Mouse (Mus musculus) erythroblast, embryonic 14.5 days (primary cell): ENCODE measurements around the gene Coq8a. TPM values are rescaled to one million over a fixed set of nuclear protein-coding genes. Genes with fewer than 3 reads are reported as not detected.

Source experiments
- H3K27me3 ChIP-seq: 2 replicates; pipeline ENCODE4 v1.6.1; 2012; ENCODE audit warnings: inconsistent platforms; ENCODE audit not compliant: control insufficient read depth
- H3K36me3 ChIP-seq: 2 replicates; pipeline ENCODE4 v1.6.1; 2012; ENCODE audit warnings: mild to moderate bottlenecking, inconsistent platforms; ENCODE audit not compliant: control insufficient read depth
- H3K4me1 ChIP-seq: 2 replicates; pipeline ENCODE4 v1.6.1; 2012; ENCODE audit warnings: inconsistent platforms; ENCODE audit not compliant: control insufficient read depth
- H3K4me3 ChIP-seq: replicated peaks from 2 replicates; pipeline ENCODE3; 2012; ENCODE audit warnings: moderate library complexity, mild to moderate bottlenecking, inconsistent platforms
- H3K9me3 ChIP-seq: 2 replicates; pipeline ENCODE4 v1.6.1; 2012; ENCODE audit warnings: low read length, inconsistent platforms, mixed read lengths; ENCODE audit not compliant: control insufficient read depth
- GATA1 ChIP-seq: IDR thresholded peaks from 2 replicates; pipeline ENCODE4 v1.6.1; 2012; ENCODE audit warnings: low read length, inconsistent platforms, mixed read lengths
- TAL1 ChIP-seq: IDR thresholded peaks from 3 replicates; pipeline ENCODE4 v1.6.1; 2012; ENCODE audit warnings: low read length, inconsistent platforms, mixed read lengths
- polyA plus RNA-seq: library from polyadenylated mRNA; stranded (reverse); fragments of >175 nt; gene quantifications from 2 replicates; pipeline ENCODE4 v1.2.3, GENCODE M21; 2012

The Coq8a gene
- polyA plus RNA-seq, 1 experiment = 0.41 TPM

DNA sequence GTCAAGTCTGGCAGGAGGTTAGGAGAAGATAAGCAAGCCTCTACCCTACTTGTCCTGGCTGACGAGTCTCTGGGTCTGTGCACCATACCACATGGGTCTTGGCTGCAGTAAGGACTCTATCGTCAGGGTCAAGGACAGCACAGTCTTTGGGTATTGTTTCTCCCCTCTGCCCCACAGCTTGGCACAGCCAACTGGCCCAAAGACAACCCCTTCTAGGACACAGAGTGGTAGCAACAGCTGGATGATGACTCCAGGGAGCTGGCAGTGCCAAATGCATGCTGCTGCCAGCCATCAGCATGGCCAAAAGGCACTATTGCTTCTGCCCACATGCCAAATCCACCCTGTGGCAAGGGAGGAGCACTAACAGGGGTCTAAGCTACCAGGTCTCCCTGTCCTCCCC, 27.5 kb downstream of the Coq8a start:
- TF ChIP-seq GATA1 (no peak), TAL1 (no peak)
- Histone ChIP-seq H3K27me3 (no peaks in the 10 kb centered on the region), H3K9me3 (no peaks in the 10 kb centered on the region), H3K4me1 (peaks cover 3% of the 10 kb centered on the region; the same call in 1 of the 2 replicates), H3K4me3 (no peak overlapping the region), H3K36me3 (peaks cover 46% of the 10 kb centered on the region)

DNA sequence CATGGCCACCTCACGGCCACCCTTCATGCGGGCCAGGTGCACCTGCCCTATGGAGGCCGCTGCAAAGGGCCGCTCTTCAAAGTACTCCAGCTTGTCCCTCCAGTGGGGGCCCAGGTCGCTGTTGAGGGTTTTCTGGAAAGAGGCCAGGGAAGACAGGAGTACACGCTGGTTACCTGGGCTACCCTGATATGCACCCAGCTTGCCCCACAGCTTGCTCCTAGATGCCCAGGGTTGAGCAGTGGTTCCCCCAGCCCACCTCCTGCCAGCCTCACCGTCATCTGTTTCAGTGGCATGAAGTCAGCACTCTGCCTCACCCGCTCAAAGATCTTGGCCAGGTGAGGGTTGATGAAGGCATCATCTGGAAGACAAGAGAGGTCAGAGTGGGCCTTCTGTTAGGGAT, 29.3 kb downstream of the Coq8a start:
- H3K9me3 ChIP-seq = no peaks in the 10 kb centered on the region
- peaks cover 3% of the 10 kb centered on the region; the same call in 1 of the 2 replicates for H3K4me1 ChIP-seq
- H3K36me3 ChIP-seq = peaks cover 56% of the 10 kb centered on the region
- H3K27me3 ChIP-seq = no peaks in the 10 kb centered on the region
- TF ChIP-seq GATA1 = no peak
- no peak for TF ChIP-seq TAL1
- no peak overlapping the region for H3K4me3 ChIP-seq

DNA sequence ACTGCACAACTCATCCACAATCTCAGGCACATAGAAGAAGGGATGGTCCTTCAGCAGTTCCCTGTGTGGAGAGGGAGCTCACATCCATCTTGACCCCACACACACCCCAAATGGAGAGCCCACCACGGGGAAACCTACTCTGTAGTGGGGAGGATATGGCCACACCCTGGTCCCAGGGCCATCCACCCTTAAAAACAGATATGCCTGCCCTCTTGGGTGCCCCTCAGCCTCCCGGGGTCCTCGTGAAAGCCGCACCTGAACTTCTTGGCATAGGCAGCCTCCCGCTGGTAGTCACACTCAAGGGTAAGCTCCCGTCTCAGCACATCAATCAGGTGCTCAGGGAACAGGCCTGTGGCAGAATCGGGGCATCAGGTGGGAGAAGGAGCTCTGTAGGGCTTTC, 30.2 kb downstream of the Coq8a start:
- H3K27me3 ChIP-seq = no peaks in the 10 kb centered on the region
- H3K4me3 ChIP-seq = no peak overlapping the region
- H3K9me3 ChIP-seq = no peaks in the 10 kb centered on the region
- peaks cover 3% of the 10 kb centered on the region; the same call in 1 of the 2 replicates for H3K4me1 ChIP-seq
- H3K36me3 ChIP-seq = peaks cover 61% of the 10 kb centered on the region
- TF ChIP-seq TAL1 (no peak), GATA1 (no peak)

DNA sequence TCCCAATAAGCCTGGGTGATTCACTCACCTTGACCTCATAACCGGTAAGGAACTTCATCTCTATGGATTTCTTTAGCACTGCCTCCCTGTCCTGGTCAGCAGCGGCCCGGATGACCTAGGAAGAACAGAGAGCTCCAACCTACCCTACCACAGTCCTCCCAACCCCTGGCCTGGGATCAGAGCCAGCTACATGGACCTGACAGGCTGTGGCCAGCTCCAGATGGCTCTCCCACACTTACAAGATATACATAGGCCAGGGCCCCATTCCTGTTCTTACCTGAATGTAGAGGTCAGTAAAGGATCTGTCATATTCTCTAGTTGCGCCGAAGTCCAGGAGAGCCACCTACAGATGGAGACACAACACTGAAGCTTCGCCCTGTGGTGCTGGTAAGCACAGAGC, 31.1 kb downstream of the Coq8a start:
- peaks cover 3% of the 10 kb centered on the region; the same call in 1 of the 2 replicates for H3K4me1 ChIP-seq
- H3K27me3 ChIP-seq = no peaks in the 10 kb centered on the region
- H3K4me3 ChIP-seq = no peak overlapping the region
- TF ChIP-seq GATA1 = no peak
- no peak for TF ChIP-seq TAL1
- H3K36me3 ChIP-seq = peaks cover 67% of the 10 kb centered on the region
- no peaks in the 10 kb centered on the region for H3K9me3 ChIP-seq

DNA sequence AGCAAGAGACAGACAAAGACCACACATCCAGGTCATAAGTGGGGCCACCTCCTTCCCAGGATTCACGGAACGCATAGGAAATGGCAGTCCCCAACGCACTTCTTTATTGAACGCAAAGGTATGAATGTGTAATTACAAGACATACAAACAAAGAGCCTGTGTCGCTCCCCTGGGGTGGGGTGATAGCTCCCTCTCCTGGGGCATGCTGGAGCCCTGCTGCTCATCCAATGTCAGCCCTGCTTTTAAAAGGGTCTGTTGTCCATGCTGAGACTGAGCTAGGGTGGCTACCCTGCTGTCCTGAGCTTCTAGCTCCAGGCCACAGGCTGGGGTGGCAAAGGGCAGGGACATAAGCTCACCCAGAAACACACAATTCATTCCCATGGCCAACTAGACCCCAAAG, 32.9 kb downstream of the Coq8a start:
- no peaks in the 10 kb centered on the region for H3K27me3 ChIP-seq
- TF ChIP-seq GATA1 (no peak), TAL1 (no peak)
- no peaks in the 10 kb centered on the region for H3K4me1 ChIP-seq
- no peak overlapping the region for H3K4me3 ChIP-seq
- peaks cover 81% of the 10 kb centered on the region for H3K36me3 ChIP-seq
- H3K9me3 ChIP-seq = no peaks in the 10 kb centered on the region

DNA sequence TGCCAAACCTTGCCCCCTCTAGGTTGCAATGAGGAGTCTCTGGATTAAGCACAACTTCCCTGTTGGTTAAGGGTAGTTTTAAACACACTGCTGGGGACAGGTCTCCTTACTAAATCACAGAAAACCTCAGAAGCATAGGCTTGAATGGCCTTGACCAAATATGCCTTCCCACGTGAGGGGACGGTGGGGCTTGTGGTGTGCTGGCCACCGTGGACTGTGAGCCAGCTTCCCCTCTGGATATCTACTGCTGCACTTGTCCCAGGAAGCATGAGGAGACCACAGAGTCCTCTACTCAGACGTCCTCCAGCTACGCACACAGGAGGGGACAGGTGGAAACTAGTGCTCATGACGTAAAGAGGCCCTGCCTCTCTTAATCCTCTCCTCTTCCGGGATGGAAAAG, 36.4 kb downstream of the Coq8a start:
- H3K4me1 ChIP-seq = no peaks in the 10 kb centered on the region
- peaks cover 82% of the 10 kb centered on the region for H3K36me3 ChIP-seq
- TF ChIP-seq GATA1 = no peak
- no peak for TF ChIP-seq TAL1
- no peaks in the 10 kb centered on the region for H3K27me3 ChIP-seq
- H3K4me3 ChIP-seq = no peak overlapping the region
- H3K9me3 ChIP-seq = no peaks in the 10 kb centered on the region

DNA sequence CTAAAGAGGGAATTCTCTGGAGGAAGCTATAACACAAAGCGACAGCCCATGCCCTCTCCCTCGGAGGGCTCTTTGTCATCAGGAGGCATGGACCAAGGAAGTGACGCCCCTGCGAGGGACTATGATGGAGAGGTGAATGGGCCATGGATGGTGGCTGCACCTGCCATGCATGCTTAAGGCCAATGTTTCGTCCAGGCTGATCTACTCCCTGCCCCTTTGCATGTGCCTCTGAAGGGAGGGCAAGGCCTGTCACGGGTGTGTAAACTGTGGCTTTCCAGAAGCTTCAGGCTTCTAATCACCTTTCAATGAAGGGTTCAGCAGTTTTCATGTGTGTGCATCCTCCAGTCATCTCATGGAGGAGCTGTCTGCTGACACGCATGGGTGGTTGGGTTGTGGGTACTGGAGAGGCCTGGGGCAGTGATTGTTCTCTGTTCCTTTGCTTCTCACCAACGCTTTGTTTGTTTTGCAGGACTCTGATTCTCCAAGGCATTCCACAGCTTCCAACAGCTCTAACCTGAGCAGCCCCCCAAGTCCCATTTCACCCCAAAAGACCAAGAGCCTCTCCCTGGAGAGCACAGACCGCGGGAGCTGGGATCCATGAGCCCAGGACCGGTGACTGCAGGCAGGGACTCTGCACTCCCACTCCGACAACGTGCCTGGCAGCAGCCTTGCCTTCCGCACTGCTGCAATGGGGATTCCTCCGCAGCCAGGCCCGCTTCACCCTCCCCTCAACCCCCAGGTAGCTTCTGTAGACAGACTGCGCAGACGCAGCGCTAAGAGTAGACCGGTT, 37.6 kb downstream of the Coq8a start:
- Histone ChIP-seq H3K27me3 (no peaks in the 10 kb centered on the region), H3K9me3 (no peaks in the 10 kb centered on the region), H3K36me3 (peaks cover 69% of the 10 kb centered on the region), H3K4me3 (no peak overlapping the region), H3K4me1 (no peaks in the 10 kb centered on the region)
- TF ChIP-seq GATA1 (no peak), TAL1 (no peak)

DNA sequence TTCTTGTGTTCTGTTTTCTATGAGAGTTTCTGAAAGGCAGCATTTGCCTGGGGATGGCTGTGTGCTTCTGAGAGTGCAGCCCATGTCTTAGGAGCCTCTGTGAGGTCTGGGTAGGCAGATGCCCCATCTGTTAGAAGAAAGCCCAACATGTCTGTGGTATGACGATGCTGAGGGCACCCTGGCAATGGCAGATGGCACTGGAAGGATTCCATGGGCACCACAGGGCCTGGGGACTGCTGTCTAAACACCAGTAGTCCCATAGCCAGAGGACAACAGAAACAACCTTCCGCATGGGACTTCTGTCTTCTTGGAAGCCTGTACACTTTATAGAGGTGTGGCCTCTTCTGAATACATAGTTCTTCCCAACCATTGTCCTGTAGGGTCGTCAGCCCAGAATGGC, 38.2 kb downstream of the Coq8a start:
- Histone ChIP-seq H3K9me3 (no peaks in the 10 kb centered on the region), H3K27me3 (no peaks in the 10 kb centered on the region), H3K4me3 (no peak overlapping the region), H3K36me3 (peaks cover 63% of the 10 kb centered on the region), H3K4me1 (no peaks in the 10 kb centered on the region)
- TF ChIP-seq TAL1 = no peak
- no peak for TF ChIP-seq GATA1

DNA sequence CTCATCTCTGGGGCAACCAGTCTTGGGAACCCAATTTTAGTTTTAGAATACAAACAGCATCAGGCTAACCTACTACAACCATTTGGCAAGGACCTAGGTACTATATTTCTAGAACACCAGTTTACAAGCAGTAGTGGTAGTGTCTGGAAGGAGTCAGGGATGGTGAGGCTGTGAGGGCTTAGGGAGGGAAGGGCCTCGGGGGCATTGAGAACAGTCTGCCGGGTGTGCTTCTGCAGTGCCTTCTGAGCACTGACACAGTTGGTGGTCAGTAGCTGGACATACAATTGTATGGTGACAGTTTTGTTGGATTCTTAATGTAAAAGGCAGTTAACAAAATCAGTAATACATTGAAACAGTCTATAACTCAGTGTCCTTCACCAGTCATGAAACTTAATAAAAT, 38.9 kb downstream of the Coq8a start:
- TF ChIP-seq TAL1 (no peak), GATA1 (no peak)
- Histone ChIP-seq H3K27me3 (no peaks in the 10 kb centered on the region), H3K36me3 (peaks cover 62% of the 10 kb centered on the region), H3K4me1 (no peaks in the 10 kb centered on the region), H3K4me3 (no peak overlapping the region), H3K9me3 (no peaks in the 10 kb centered on the region)

DNA sequence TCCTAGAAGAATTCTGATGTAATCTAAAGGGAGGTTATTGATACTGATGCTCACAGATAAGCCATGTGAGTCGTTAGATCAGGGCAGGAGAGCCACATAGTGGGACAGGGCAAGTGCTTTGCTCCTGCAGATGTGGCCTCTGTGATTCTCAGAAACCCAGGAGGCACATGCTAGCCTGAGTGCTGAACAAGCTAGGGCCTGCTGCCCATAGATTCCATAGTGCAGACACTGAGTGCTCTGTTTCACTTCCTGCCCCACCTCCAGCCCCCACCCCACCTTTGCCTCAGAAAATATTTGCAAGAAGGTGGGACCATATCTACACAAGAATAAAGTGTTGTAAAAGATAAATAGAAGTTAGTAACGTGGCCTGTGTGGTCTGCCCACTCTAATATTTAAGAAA, 40.8 kb downstream of the Coq8a start:
- H3K4me1 ChIP-seq = no peaks in the 10 kb centered on the region
- TF ChIP-seq TAL1 (no peak), GATA1 (no peak)
- no peaks in the 10 kb centered on the region for H3K27me3 ChIP-seq
- H3K9me3 ChIP-seq = no peaks in the 10 kb centered on the region
- peaks cover 67% of the 10 kb centered on the region for H3K36me3 ChIP-seq
- H3K4me3 ChIP-seq = no peak overlapping the region
